Mouse (Mus musculus) liver, postnatal 0 days (tissue): Measurements from ENCODE around the gene Ltb. TPM values are rescaled to one million over a fixed set of nuclear protein-coding genes. Genes with fewer than 3 reads are reported as not detected.

Experiments used
- ATAC-seq: fragments of 200-750 bp; cut with Nextera tagmentation; 2 replicates; pipeline ENCODE4 v1.8.0; 2017; ENCODE audit warnings: mild to moderate bottlenecking, moderate library complexity
- DNase-seq: peaks from one replicate; pipeline ENCODE4 v3.0.0-alpha.2; 2016
- H3K27ac ChIP-seq: fragments of 300-500 bp; sonication (generic); 2 replicates; pipeline ENCODE4 v1.5.1; 2014; ENCODE audit warnings: antibody characterized with exemption, moderate library complexity, mild to moderate bottlenecking, low read depth
- H3K27me3 ChIP-seq: fragments of 300-500 bp; sonication (generic); 2 replicates; pipeline ENCODE4 v1.6.1; 2014; ENCODE audit warnings: low read length, control low read depth, mixed read lengths; ENCODE audit not compliant: insufficient read depth
- H3K36me3 ChIP-seq: fragments of 300-500 bp; sonication (generic); replicated peaks from 2 replicates; pipeline ENCODE4 v1.6.1; 2014; ENCODE audit warnings: mild to moderate bottlenecking, control low read depth, low read length, moderate library complexity, mixed read lengths; ENCODE audit not compliant: insufficient read depth
- H3K4me1 ChIP-seq: fragments of 300-500 bp; sonication (generic); 2 replicates; pipeline ENCODE4 v1.6.1; 2014; ENCODE audit warnings: antibody characterized with exemption, mild to moderate bottlenecking, control low read depth; ENCODE audit not compliant: insufficient read depth
- H3K4me2 ChIP-seq: fragments of 300-500 bp; sonication (generic); 2 replicates; pipeline ENCODE4 v1.6.1; 2014; ENCODE audit warnings: low read depth, mild to moderate bottlenecking, low read length, moderate library complexity, mixed read lengths
- H3K4me3 ChIP-seq: fragments of 300-500 bp; sonication (generic); 2 replicates; pipeline ENCODE4 v1.5.1; 2014; ENCODE audit warnings: low read depth, low read length
- H3K9ac ChIP-seq: fragments of 300-500 bp; sonication (generic); replicated peaks from 2 replicates; pipeline ENCODE4 v1.6.1; 2014; ENCODE audit warnings: mild to moderate bottlenecking, moderate library complexity
- H3K9me3 ChIP-seq: fragments of 300-500 bp; sonication (generic); 2 replicates; pipeline ENCODE4 v1.6.1; 2016; ENCODE audit warnings: mild to moderate bottlenecking, control low read depth, low read length, mixed read lengths
- CTCF ChIP-seq: sonication (generic); IDR thresholded peaks from 2 replicates; pipeline ENCODE4 v1.5.1; 2016; ENCODE audit warnings: antibody characterized with exemption, low read depth
- EP300 ChIP-seq: IDR thresholded peaks from 2 replicates; pipeline ENCODE4 v1.6.1; 2016; ENCODE audit warnings: antibody characterized with exemption, low read depth, mild to moderate bottlenecking
- WGBS: fragments of 180-500 bp; shearing (Covaris S2); extraction: QIAGEN DNeasy Blood & Tissue Kit; methylation state at CpG from one replicate; pipeline ENCODE4 v1.1.7; 2014; ENCODE audit not compliant: insufficient replicate concordance; 5-methylcytosine and 5-hydroxymethylcytosine counted together
- polyA plus RNA-seq: library from polyadenylated mRNA; unstranded; fragments of >200 nt; fragmentation: Nextera tagmentation; extraction: Ambion mirVana; gene quantifications from 2 replicates; pipeline ENCODE4 v1.2.1, GENCODE M21; 2015

The Ltb gene
- 5.3 and 6.0 TPM in 2 replicates for polyA plus RNA-seq

GRCm38 (mm10) chr17:35193881-35194843 is at the start of gene Ltb:
Gene Ltb, plus strand, starts transcription at chr17:35194439.
- peak within 1 kb of the TSS; percentile 80 for H3K4me2 ChIP-seq
- peak within 1 kb of the TSS; percentile 78 for H3K27ac ChIP-seq
- peaks cover 20% of the 10 kb centered on the region for H3K4me1 ChIP-seq
- H3K27me3 ChIP-seq: peaks cover 12% of the 10 kb centered on the region
- no peak for TF ChIP-seq EP300
- no peak for TF ChIP-seq CTCF
- no peaks in the 10 kb centered on the region for H3K9me3 ChIP-seq
- ATAC-seq (no peak), DNase-seq (no peak)
- 33% methylated on average over 28 of the region's 28 CpGs for WGBS
- peak within 1 kb of the TSS; percentile 35 for H3K9ac ChIP-seq
- no peaks in the 10 kb centered on the region for H3K36me3 ChIP-seq
- H3K4me3 ChIP-seq: peak within 1 kb of the TSS; percentile 44

GRCm38 (mm10) chr17:35146139-35146538 is 48.1 kb upstream of the Ltb start:
- H3K9ac ChIP-seq: no peak overlapping the region
- whole genome bisulfite sequencing: 87% methylated on average over 5 of the region's 5 CpGs
- no peaks in the 10 kb centered on the region for H3K27me3 ChIP-seq
- H3K27ac ChIP-seq: no peak overlapping the region
- no peaks in the 10 kb centered on the region for H3K9me3 ChIP-seq
- H3K4me3 ChIP-seq: no peak overlapping the region
- no peak for DNase-seq
- no peak for ATAC-seq
- 0 out of 2 replicates have a peak, but pooled peaks cover 2% of the 10 kb centered on the region for H3K4me1 ChIP-seq
- no peak overlapping the region for H3K4me2 ChIP-seq
- TF ChIP-seq CTCF: no peak
- no peak for TF ChIP-seq EP300
- peaks cover 92% of the 10 kb centered on the region for H3K36me3 ChIP-seq

GRCm38 (mm10) chr17:35147348-35147747 is 46.9 kb upstream of the Ltb start:
- ATAC-seq: no peak
- Histone ChIP-seq H3K4me3 (no peak overlapping the region), H3K4me2 (no peak overlapping the region), H3K9ac (no peak overlapping the region), H3K27me3 (no peaks in the 10 kb centered on the region), H3K27ac (no peak overlapping the region), H3K9me3 (no peaks in the 10 kb centered on the region), H3K4me1 (0 out of 2 replicates have a peak, but pooled peaks cover 2% of the 10 kb centered on the region), H3K36me3 (peaks cover 90% of the 10 kb centered on the region)
- no peak for DNase-seq
- WGBS: 63% methylated on average over 3 of the region's 3 CpGs
- TF ChIP-seq EP300: no peak

- no peak for TF ChIP-seq EP300
- TF ChIP-seq CTCF: no peak
- Histone ChIP-seq H3K27me3 (no peaks in the 10 kb centered on the region), H3K4me1 (0 out of 2 replicates have a peak, but pooled peaks cover 2% of the 10 kb centered on the region), H3K9me3 (no peaks in the 10 kb centered on the region), H3K9ac (no peak overlapping the region), H3K27ac (no peak overlapping the region), H3K4me2 (no peak overlapping the region), H3K36me3 (peaks cover 90% of the 10 kb centered on the region), H3K4me3 (no peak overlapping the region)
- WGBS: 63% methylated on average over 5 of the region's 5 CpGs
- ATAC-seq (0 out of 2 replicates have a peak, but pooled peaks have one; percentile 4), DNase-seq (no peak)
These were observed 46.2 kb upstream of the Ltb start for GRCm38 (mm10) chr17:35147922-35148639.

- Histone ChIP-seq H3K9ac (no peak overlapping the region), H3K4me3 (no peak overlapping the region), H3K4me1 (0 out of 2 replicates have a peak, but pooled peaks cover 2% of the 10 kb centered on the region), H3K36me3 (peaks cover 90% of the 10 kb centered on the region), H3K27me3 (no peaks in the 10 kb centered on the region), H3K9me3 (no peaks in the 10 kb centered on the region), H3K27ac (no peak overlapping the region), H3K4me2 (no peak overlapping the region)
- DNase-seq: no peak
- 90% methylated on average over 4 of the region's 4 CpGs for WGBS
- TF ChIP-seq CTCF (no peak), EP300 (no peak)
- ATAC-seq: no peak
These were observed 42.1 kb upstream of the Ltb start for GRCm38 (mm10) chr17:35152121-35152520.

- H3K4me3 ChIP-seq: no peak overlapping the region
- H3K36me3 ChIP-seq: peaks cover 94% of the 10 kb centered on the region
- H3K9me3 ChIP-seq: no peaks in the 10 kb centered on the region
- DNase-seq: no peak
- H3K4me2 ChIP-seq: no peak overlapping the region
- 91% methylated on average over 9 of the region's 9 CpGs for WGBS
- no peak overlapping the region for H3K27ac ChIP-seq
- H3K4me1 ChIP-seq: 0 out of 2 replicates have a peak, but pooled peaks cover 2% of the 10 kb centered on the region
- H3K27me3 ChIP-seq: no peaks in the 10 kb centered on the region
- ATAC-seq: no peak
- H3K9ac ChIP-seq: no peak overlapping the region
- TF ChIP-seq CTCF (no peak), EP300 (no peak)
These were observed 41.2 kb upstream of the Ltb start for GRCm38 (mm10) chr17:35153077-35153476.
